Mouse (Mus musculus): ENCODE results near the gene Abr.

DNA sequence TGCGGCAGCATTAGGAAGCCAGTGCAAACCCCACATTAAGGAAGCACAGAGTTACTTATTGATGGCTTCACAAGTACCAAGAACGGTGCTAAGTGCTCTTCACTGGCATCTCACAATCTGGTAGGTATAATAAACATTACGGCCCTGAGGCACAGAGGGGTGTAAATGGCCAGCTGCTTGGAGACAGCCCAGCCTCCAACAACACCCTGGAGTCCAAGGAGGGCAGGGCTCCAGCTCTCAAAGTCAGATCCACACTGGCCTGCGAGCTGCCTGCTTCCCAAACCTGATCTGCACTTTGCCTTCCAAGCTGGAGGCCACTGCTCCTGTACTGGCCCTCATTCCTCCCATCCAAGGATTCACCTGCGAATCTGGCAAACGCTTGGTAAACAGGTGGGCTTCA lies 132.7 kb downstream of the Abr start:
- TF ChIP-seq USF1 (IDR thresholded peaks at IDR 0.05; ENCODE audit: low read depth) (no peak), POLR2A (IDR thresholded peaks at IDR 0.05; ENCODE audit: insufficient read length, low read depth) (no peak), MAX (IDR thresholded peaks at IDR 0.05; ENCODE audit: low read depth) (no peak), TCF3 (IDR thresholded peaks at IDR 0.05; ENCODE audit: insufficient read length, low read depth) (no peak), TCF12 (IDR thresholded peaks at IDR 0.05; ENCODE audit: insufficient read depth, poor library complexity, severe bottlenecking) (no peak), E2F4 (IDR thresholded peaks at IDR 0.05; ENCODE audit: insufficient read depth) (no peak), MYOD1 (IDR thresholded peaks at IDR 0.05; ENCODE audit: control insufficient read depth in 1 of 3, insufficient read length in 2 of 3, low read depth in 2 of 3) (no peak)
